14 mouse cellular contexts compared by ENCODE assay signal in genomic region chr8:85515391-85515790, GRCm38 (mm10). TPM values are rescaled to one million over a fixed set of nuclear protein-coding genes. Genes with fewer than 3 reads are reported as not detected.
DNase-seq lines count a peak whose midpoint lies in the region; ATAC-seq lines count a peak whose summit lies in the region.
"Had no signal": no experiment of that assay in that cellular context is flagged by ENCODE, and none has a peak within 500 bp of the region (broad histone marks: within the 10 kb centered on the region; RNA-seq: fewer than 3 reads in every experiment).

No protein-coding gene starts in this region.

- no peaks in the 10 kb centered on the region for H3K4me1 ChIP-seq in kidney, embryonic 15.5 days
- H3K4me1 ChIP-seq in forebrain, embryonic 10.5 days, result no peaks in the 10 kb centered on the region

- 70% methylated on average over 7 of the region's 7 CpGs for WGBS in kidney, embryonic 15.5 days
- WGBS in forebrain, embryonic 10.5 days, result 76% methylated on average over 7 of the region's 7 CpGs

- peak; percentile 7 for DNase-seq in kidney, postnatal 14 days
- peak; percentile 47 for DNase-seq in induced T-regulatory cell, adult 2 months (ENCODE audit: low read depth)
- peak; percentile 75 to 86 for DNase-seq in right cerebral cortex, adult 2 months (ENCODE audit: low spot score in 2 of 2)
- DNase-seq in forebrain, embryonic 10.5 days (ENCODE audit: extremely low spot score, low spot score), result no peak
- DNase-seq in kidney, adult 8-10 months, result no peak
- DNase-seq in cerebellum, postnatal 25 days, result no peak
- DNase-seq: adrenal gland, adult 8-10 months; cerebellum, postnatal 14 days; retina, postnatal 1 day; thymus, postnatal 14 days had no signal

- H3K27me3 ChIP-seq in kidney, embryonic 15.5 days, result no peaks in the 10 kb centered on the region
- H3K27me3 ChIP-seq in forebrain, embryonic 10.5 days (ENCODE audit: poor library complexity, severe bottlenecking), result no peaks in the 10 kb centered on the region

- H3K27ac ChIP-seq in kidney, embryonic 15.5 days, result no peak overlapping the region
- no peak overlapping the region for H3K27ac ChIP-seq in forebrain, embryonic 10.5 days
- H3K27ac ChIP-seq: hindbrain, embryonic 10.5 days had no signal

- no peak overlapping the region for H3K4me3 ChIP-seq in kidney, embryonic 15.5 days (replicated peaks)
- H3K4me3 ChIP-seq in forebrain, embryonic 10.5 days, result no peak overlapping the region
- H3K4me3 ChIP-seq: hindbrain, embryonic 10.5 days had no signal

- peaks cover 70% of the 10 kb centered on the region for H3K36me3 ChIP-seq in kidney, embryonic 15.5 days
- peaks cover 92% of the 10 kb centered on the region for H3K36me3 ChIP-seq in forebrain, embryonic 10.5 days (replicated peaks)

- no peak overlapping the region for H3K4me2 ChIP-seq in kidney, embryonic 15.5 days

- no peaks in the 10 kb centered on the region for H3K9me3 ChIP-seq in kidney, embryonic 15.5 days (replicated peaks)
- no peaks in the 10 kb centered on the region for H3K9me3 ChIP-seq in forebrain, embryonic 10.5 days
- H3K9me3 ChIP-seq: hindbrain, embryonic 10.5 days had no signal

- H3K9ac ChIP-seq in kidney, embryonic 15.5 days, result no peak overlapping the region

- no peak for ATAC-seq in kidney, embryonic 15.5 days (replicated peaks; ENCODE audit: low FRiP score)
- ATAC-seq in common myeloid progenitor, adult 5-6 weeks (replicated peaks; ENCODE audit: low read depth, poor library complexity, severe bottlenecking), result peak; percentile 39; the same call in 1 of the 2 replicates
- ATAC-seq: lung, postnatal 0 days had no signal

RNA-seq across cellular contexts. Expression of gene Gpt2, which starts 23.0 kb away (rescaled TPM):
- polyA plus RNA-seq in kidney, embryonic 15.5 days (2015; fragmentation: Nextera tagmentation; extraction: Ambion mirVana), result 21.4 and 21.5 TPM in 2 replicates
- 1.1 and 3.7 TPM in 2 replicates for total RNA-seq in common myeloid progenitor, adult 5-6 weeks (2017)
- 32.2 and 33.3 TPM in 2 replicates for polyA plus RNA-seq in forebrain, embryonic 10.5 days (2016; fragmentation: Nextera tagmentation; extraction: Ambion mirVana)

RNA-seq across cellular contexts. Expression of gene Dnaja2, which starts 39.8 kb away (rescaled TPM):
- 166 and 169 TPM in 2 replicates for polyA plus RNA-seq in kidney, embryonic 15.5 days (2015; fragmentation: Nextera tagmentation; extraction: Ambion mirVana)
- 111 and 117 TPM in 2 replicates for total RNA-seq in common myeloid progenitor, adult 5-6 weeks (2017)
- 206 and 218 TPM in 2 replicates for polyA plus RNA-seq in forebrain, embryonic 10.5 days (2016; fragmentation: Nextera tagmentation; extraction: Ambion mirVana)

Comparison
In these comparisons a context has a peak if more than half of its experiments do, and no peak if none do; other contexts are left out.
1. DNase-seq: peak in kidney, postnatal 14 days (single experiment), induced T-regulatory cell, adult 2 months (single experiment) and right cerebral cortex, adult 2 months (2 of 2); none in forebrain, embryonic 10.5 days (single experiment), kidney, adult 8-10 months (0 of 2) and cerebellum, postnatal 25 days (0 of 2).